Mouse (Mus musculus) C2C12 (cell line): ENCODE data around the gene Tecpr2.

ENCODE experiments used
- CTCF ChIP-seq: IDR thresholded peaks from one replicate; pipeline ENCODE4 v1.5.1; 2011; ENCODE audit not compliant: control insufficient read depth, insufficient read depth, insufficient read length
- USF1 ChIP-seq: IDR thresholded peaks from one replicate; pipeline ENCODE4 v1.6.1; 2011; ENCODE audit warnings: low read depth, mild to moderate bottlenecking, control low read depth, moderate library complexity

- TF ChIP-seq CTCF (no peak), USF1 (no peak)
Observed at GRCm38 (mm10) chr12:110965500-110965899, 76.4 kb downstream of the Tecpr2 start.
